Mouse (Mus musculus): ENCODE results near the gene Cacna2d3. TPM values are rescaled to one million over a fixed set of nuclear protein-coding genes. Genes with fewer than 3 reads are reported as not detected.

Cacna2d3 gene
- polyA plus RNA-seq, 1 experiment from 2014 or later = 0.81 TPM

- Histone ChIP-seq H3K9me3 (ENCODE audit: control insufficient read depth, low read length) (no peaks in the 10 kb centered on the region), H3K4me1 (replicated peaks; ENCODE audit: control insufficient read depth, insufficient read depth, low read length) (no peaks in the 10 kb centered on the region), H3K27me3 (replicated peaks; ENCODE audit: control insufficient read depth, insufficient read depth, low read length) (no peaks in the 10 kb centered on the region), H3K27ac (ENCODE audit: low read depth, low read length) (no peak overlapping the region), H3K4me3 (ENCODE audit: low read depth, low read length) (no peak overlapping the region), H3K9ac (ENCODE audit: low read depth, low read length) (no peak overlapping the region), H3K36me3 (ENCODE audit: control insufficient read depth, insufficient read depth, low read length) (no peaks in the 10 kb centered on the region), H3K4me2 (no peak overlapping the region)
- ATAC-seq (replicated peaks; ENCODE audit: low FRiP score) = no peak
- DNase-seq (ENCODE audit: low spot score) = no peak
- WGBS = 49% methylated on average over 4 of the region's 4 CpGs
These were observed 279.2 kb downstream of the Cacna2d3 start for GRCm38 (mm10) chr14:29442476-29442875.

GRCm38 (mm10) chr14:29438666-29439065 lies 283.0 kb downstream of the Cacna2d3 start:
- no peak overlapping the region for H3K27ac ChIP-seq (ENCODE audit: low read depth, low read length)
- DNase-seq (ENCODE audit: low spot score) = no peak

GRCm38 (mm10) chr14:29438251-29438650 lies 283.4 kb downstream of the Cacna2d3 start:
- ATAC-seq (replicated peaks; ENCODE audit: low FRiP score) (no peak), DNase-seq (ENCODE audit: low spot score) (no peak)
- Histone ChIP-seq H3K4me3 (ENCODE audit: low read depth, low read length) (no peak overlapping the region), H3K27ac (ENCODE audit: low read depth, low read length) (no peak overlapping the region), H3K27me3 (replicated peaks; ENCODE audit: control insufficient read depth, insufficient read depth, low read length) (no peaks in the 10 kb centered on the region), H3K36me3 (ENCODE audit: control insufficient read depth, insufficient read depth, low read length) (no peaks in the 10 kb centered on the region), H3K9ac (ENCODE audit: low read depth, low read length) (no peak overlapping the region), H3K9me3 (ENCODE audit: control insufficient read depth, low read length) (no peaks in the 10 kb centered on the region), H3K4me1 (replicated peaks; ENCODE audit: control insufficient read depth, insufficient read depth, low read length) (no peaks in the 10 kb centered on the region), H3K4me2 (no peak overlapping the region)
- 71% methylated on average over 3 of the region's 3 CpGs for WGBS

More at GRCm38 (mm10) chr14:29438666-29439065, 283.0 kb downstream of the Cacna2d3 start:
- H3K4me1 ChIP-seq (replicated peaks; ENCODE audit: control insufficient read depth, insufficient read depth, low read length) = no peaks in the 10 kb centered on the region
- no peak overlapping the region for H3K9ac ChIP-seq (ENCODE audit: low read depth, low read length)
- 55% methylated on average over 7 of the region's 7 CpGs for WGBS
- no peak for ATAC-seq (replicated peaks; ENCODE audit: low FRiP score)
- H3K4me2 ChIP-seq = no peak overlapping the region
- no peak overlapping the region for H3K4me3 ChIP-seq (ENCODE audit: low read depth, low read length)
- H3K36me3 ChIP-seq (ENCODE audit: control insufficient read depth, insufficient read depth, low read length) = no peaks in the 10 kb centered on the region
- H3K27me3 ChIP-seq (replicated peaks; ENCODE audit: control insufficient read depth, insufficient read depth, low read length) = no peaks in the 10 kb centered on the region
- H3K9me3 ChIP-seq (ENCODE audit: control insufficient read depth, low read length) = no peaks in the 10 kb centered on the region

GRCm38 (mm10) chr14:29435203-29435602 lies 286.5 kb downstream of the Cacna2d3 start:
- H3K9me3 ChIP-seq (ENCODE audit: control insufficient read depth, low read length) = no peaks in the 10 kb centered on the region
- H3K4me3 ChIP-seq (ENCODE audit: low read depth, low read length) = no peak overlapping the region
- DNase-seq (ENCODE audit: low spot score) = no peak
- H3K27me3 ChIP-seq (replicated peaks; ENCODE audit: control insufficient read depth, insufficient read depth, low read length) = no peaks in the 10 kb centered on the region
- no peaks in the 10 kb centered on the region for H3K4me1 ChIP-seq (replicated peaks; ENCODE audit: control insufficient read depth, insufficient read depth, low read length)
- H3K36me3 ChIP-seq (ENCODE audit: control insufficient read depth, insufficient read depth, low read length) = no peaks in the 10 kb centered on the region
- no peak overlapping the region for H3K27ac ChIP-seq (ENCODE audit: low read depth, low read length)
- no peak overlapping the region for H3K9ac ChIP-seq (ENCODE audit: low read depth, low read length)
- no peak for ATAC-seq (replicated peaks; ENCODE audit: low FRiP score)
- no peak overlapping the region for H3K4me2 ChIP-seq

GRCm38 (mm10) chr14:29433716-29434115 lies 287.9 kb downstream of the Cacna2d3 start:
- no peaks in the 10 kb centered on the region for H3K9me3 ChIP-seq (ENCODE audit: control insufficient read depth, low read length)
- H3K9ac ChIP-seq (ENCODE audit: low read depth, low read length) = no peak overlapping the region
- H3K27me3 ChIP-seq (replicated peaks; ENCODE audit: control insufficient read depth, insufficient read depth, low read length) = no peaks in the 10 kb centered on the region
- no peak overlapping the region for H3K4me3 ChIP-seq (ENCODE audit: low read depth, low read length)
- H3K27ac ChIP-seq (ENCODE audit: low read depth, low read length) = no peak overlapping the region
- H3K4me2 ChIP-seq = no peak overlapping the region
- no peak for ATAC-seq (replicated peaks; ENCODE audit: low FRiP score)
- no peak for DNase-seq (ENCODE audit: low spot score)
- 81% methylated on average over 3 of the region's 3 CpGs for WGBS
- no peaks in the 10 kb centered on the region for H3K36me3 ChIP-seq (ENCODE audit: control insufficient read depth, insufficient read depth, low read length)
- H3K4me1 ChIP-seq (replicated peaks; ENCODE audit: control insufficient read depth, insufficient read depth, low read length) = no peaks in the 10 kb centered on the region

GRCm38 (mm10) chr14:29433076-29433714 lies 288.5 kb downstream of the Cacna2d3 start:
- Histone ChIP-seq H3K27ac (ENCODE audit: low read depth, low read length) (no peak overlapping the region), H3K4me2 (no peak overlapping the region), H3K9me3 (ENCODE audit: control insufficient read depth, low read length) (no peaks in the 10 kb centered on the region), H3K36me3 (ENCODE audit: control insufficient read depth, insufficient read depth, low read length) (no peaks in the 10 kb centered on the region), H3K4me3 (ENCODE audit: low read depth, low read length) (no peak overlapping the region), H3K27me3 (replicated peaks; ENCODE audit: control insufficient read depth, insufficient read depth, low read length) (no peaks in the 10 kb centered on the region), H3K9ac (ENCODE audit: low read depth, low read length) (no peak overlapping the region), H3K4me1 (replicated peaks; ENCODE audit: control insufficient read depth, insufficient read depth, low read length) (no peaks in the 10 kb centered on the region)
- no peak for ATAC-seq (replicated peaks; ENCODE audit: low FRiP score)
- DNase-seq (ENCODE audit: low spot score) = no peak
- 59% methylated on average over 5 of the region's 5 CpGs for WGBS

- ATAC-seq (replicated peaks; ENCODE audit: low FRiP score) (no peak), DNase-seq (ENCODE audit: low spot score) (no peak)
- Histone ChIP-seq H3K4me1 (replicated peaks; ENCODE audit: control insufficient read depth, insufficient read depth, low read length) (no peaks in the 10 kb centered on the region), H3K36me3 (ENCODE audit: control insufficient read depth, insufficient read depth, low read length) (no peaks in the 10 kb centered on the region), H3K27me3 (replicated peaks; ENCODE audit: control insufficient read depth, insufficient read depth, low read length) (no peaks in the 10 kb centered on the region), H3K27ac (ENCODE audit: low read depth, low read length) (no peak overlapping the region), H3K4me2 (no peak overlapping the region), H3K4me3 (ENCODE audit: low read depth, low read length) (no peak overlapping the region), H3K9ac (ENCODE audit: low read depth, low read length) (no peak overlapping the region), H3K9me3 (ENCODE audit: control insufficient read depth, low read length) (no peaks in the 10 kb centered on the region)
- 72% methylated on average over 2 of the region's 2 CpGs for WGBS
These were observed 291.9 kb downstream of the Cacna2d3 start for GRCm38 (mm10) chr14:29429788-29430187.

- WGBS = 86% methylated on average over 3 of the region's 3 CpGs
- Histone ChIP-seq H3K9ac (ENCODE audit: low read depth, low read length) (no peak overlapping the region), H3K4me2 (no peak overlapping the region), H3K4me1 (replicated peaks; ENCODE audit: control insufficient read depth, insufficient read depth, low read length) (no peaks in the 10 kb centered on the region), H3K27me3 (replicated peaks; ENCODE audit: control insufficient read depth, insufficient read depth, low read length) (no peaks in the 10 kb centered on the region), H3K4me3 (ENCODE audit: low read depth, low read length) (no peak overlapping the region), H3K27ac (ENCODE audit: low read depth, low read length) (no peak overlapping the region), H3K36me3 (ENCODE audit: control insufficient read depth, insufficient read depth, low read length) (no peaks in the 10 kb centered on the region), H3K9me3 (ENCODE audit: control insufficient read depth, low read length) (no peaks in the 10 kb centered on the region)
- no peak for DNase-seq (ENCODE audit: low spot score)
- ATAC-seq (replicated peaks; ENCODE audit: low FRiP score) = no peak
These were observed 296.0 kb downstream of the Cacna2d3 start for GRCm38 (mm10) chr14:29425666-29426065.

GRCm38 (mm10) chr14:29425208-29425607 lies 296.5 kb downstream of the Cacna2d3 start:
- Histone ChIP-seq H3K4me1 (replicated peaks; ENCODE audit: control insufficient read depth, insufficient read depth, low read length) (no peaks in the 10 kb centered on the region), H3K9me3 (ENCODE audit: control insufficient read depth, low read length) (no peaks in the 10 kb centered on the region), H3K27me3 (replicated peaks; ENCODE audit: control insufficient read depth, insufficient read depth, low read length) (no peaks in the 10 kb centered on the region), H3K4me3 (ENCODE audit: low read depth, low read length) (no peak overlapping the region), H3K36me3 (ENCODE audit: control insufficient read depth, insufficient read depth, low read length) (no peaks in the 10 kb centered on the region), H3K27ac (ENCODE audit: low read depth, low read length) (no peak overlapping the region), H3K4me2 (no peak overlapping the region), H3K9ac (ENCODE audit: low read depth, low read length) (no peak overlapping the region)
- ATAC-seq (replicated peaks; ENCODE audit: low FRiP score) (no peak), DNase-seq (ENCODE audit: low spot score) (no peak)
- 72% methylated on average over 3 of the region's 3 CpGs for WGBS
